In the genomic region with DNA sequence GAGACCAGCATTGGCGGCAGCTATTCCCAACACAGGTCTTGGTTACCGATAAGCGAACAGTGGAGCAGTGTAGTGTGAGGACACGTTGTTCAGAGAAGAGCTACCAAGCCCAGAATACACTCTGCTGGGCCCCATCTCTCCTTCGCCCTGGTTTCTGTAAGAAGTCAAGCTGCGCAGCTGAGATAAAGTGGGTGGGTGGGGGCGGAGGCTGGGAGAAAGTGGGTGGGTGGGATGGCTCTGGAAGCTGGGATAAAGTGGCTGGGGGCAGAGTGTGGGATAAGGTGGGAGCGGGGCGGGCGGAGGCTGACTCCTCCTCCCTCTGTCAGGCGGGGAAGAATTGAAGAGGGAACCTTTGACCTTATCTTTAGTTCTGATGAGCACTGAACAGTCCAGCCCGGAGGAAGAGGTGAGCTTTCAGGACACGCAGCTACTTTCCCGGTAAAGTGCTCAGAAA, we compare ENCODE assay signal across 11 mouse cellular contexts.
DNase-seq lines count a peak whose midpoint lies in the region; ATAC-seq lines count a peak whose summit lies in the region.
"Had no signal": no experiment of that assay in that cellular context is flagged by ENCODE, and none has a peak within 500 bp of the region (broad histone marks: within the 10 kb centered on the region; RNA-seq: fewer than 3 reads in every experiment).

No protein-coding gene starts in this region.

- peak; percentile 58 for DNase-seq in forebrain, embryonic 11.5 days (ENCODE audit: low spot score)
- no peak for DNase-seq in forebrain, embryonic 10.5 days (ENCODE audit: extremely low spot score, low spot score)
- no peak for DNase-seq in limb, embryonic 11.5 days (ENCODE audit: low spot score)
- DNase-seq in limb, embryonic 10.5 days (ENCODE audit: low spot score) = no peak
- peak; percentile 19 for DNase-seq in embryo, embryonic 11.5 days (ENCODE audit: low read depth, low spot score)
- no peak for DNase-seq in cerebellum, adult 11 months
- DNase-seq: adrenal gland, postnatal 36 days; cerebellum, postnatal 36 days had no signal

- peak overlapping the region; percentile 25; the same call in 1 of the 2 replicates for H3K27ac ChIP-seq in forebrain, embryonic 11.5 days (ENCODE audit: low read depth, low read length)
- H3K27ac ChIP-seq in forebrain, embryonic 10.5 days = no peak overlapping the region
- H3K27ac ChIP-seq in limb, embryonic 11.5 days (replicated peaks; ENCODE audit: low read depth, low read length) = no peak overlapping the region
- H3K27ac ChIP-seq in limb, embryonic 10.5 days = no peak overlapping the region
- H3K27ac ChIP-seq in liver, embryonic 15.5 days (replicated peaks) = peak overlapping the region; percentile 87
- H3K27ac ChIP-seq: hindbrain, postnatal 0 days had no signal

- H3K36me3 ChIP-seq in forebrain, embryonic 11.5 days (ENCODE audit: control insufficient read depth, insufficient read depth, low read length) = no peaks in the 10 kb centered on the region
- no peaks in the 10 kb centered on the region for H3K36me3 ChIP-seq in forebrain, embryonic 10.5 days (replicated peaks)
- H3K36me3 ChIP-seq in limb, embryonic 11.5 days (ENCODE audit: control insufficient read depth, insufficient read depth, low read length) = no peaks in the 10 kb centered on the region
- H3K36me3 ChIP-seq in limb, embryonic 10.5 days = no peaks in the 10 kb centered on the region
- H3K36me3 ChIP-seq in liver, embryonic 15.5 days (replicated peaks) = no peaks in the 10 kb centered on the region

- no peaks in the 10 kb centered on the region for H3K9me3 ChIP-seq in forebrain, embryonic 11.5 days (ENCODE audit: control insufficient read depth, low read length)
- no peaks in the 10 kb centered on the region for H3K9me3 ChIP-seq in forebrain, embryonic 10.5 days
- no peaks in the 10 kb centered on the region for H3K9me3 ChIP-seq in limb, embryonic 11.5 days (ENCODE audit: control insufficient read depth, low read length)
- H3K9me3 ChIP-seq in limb, embryonic 10.5 days (replicated peaks) = no peaks in the 10 kb centered on the region
- no peaks in the 10 kb centered on the region for H3K9me3 ChIP-seq in liver, embryonic 15.5 days (replicated peaks)

- WGBS in forebrain, embryonic 11.5 days = 65% methylated on average over 14 of the region's 14 CpGs
- WGBS in forebrain, embryonic 10.5 days = 71% methylated on average over 14 of the region's 14 CpGs
- 58% methylated on average over 14 of the region's 14 CpGs for WGBS in limb, embryonic 11.5 days
- 62% methylated on average over 14 of the region's 14 CpGs for WGBS in limb, embryonic 10.5 days
- WGBS in liver, embryonic 15.5 days (ENCODE audit: insufficient replicate concordance) = 17% methylated on average over 14 of the region's 14 CpGs

- no peaks in the 10 kb centered on the region for H3K27me3 ChIP-seq in forebrain, embryonic 11.5 days (ENCODE audit: control insufficient read depth, insufficient read depth, low read length)
- no peaks in the 10 kb centered on the region for H3K27me3 ChIP-seq in forebrain, embryonic 10.5 days (ENCODE audit: poor library complexity, severe bottlenecking)
- H3K27me3 ChIP-seq in limb, embryonic 11.5 days (ENCODE audit: control insufficient read depth, insufficient read depth, low read length) = no peaks in the 10 kb centered on the region
- no peaks in the 10 kb centered on the region for H3K27me3 ChIP-seq in limb, embryonic 10.5 days (ENCODE audit: low read depth, poor library complexity, severe bottlenecking)
- peaks cover 7% of the 10 kb centered on the region; the same call in 1 of the 2 replicates for H3K27me3 ChIP-seq in liver, embryonic 15.5 days

- no peak overlapping the region for H3K4me2 ChIP-seq in forebrain, embryonic 11.5 days (ENCODE audit: low read depth, low read length, severe bottlenecking)
- no peak overlapping the region for H3K4me2 ChIP-seq in limb, embryonic 11.5 days (ENCODE audit: low read depth, severe bottlenecking)
- H3K4me2 ChIP-seq in liver, embryonic 15.5 days = peak overlapping the region; percentile 55

- H3K9ac ChIP-seq in forebrain, embryonic 11.5 days (ENCODE audit: low read length) = no peak overlapping the region
- H3K9ac ChIP-seq in limb, embryonic 11.5 days (ENCODE audit: low read length) = no peak overlapping the region
- peak overlapping the region; percentile 35; the same call in 1 of the 2 replicates for H3K9ac ChIP-seq in liver, embryonic 15.5 days

- no peak overlapping the region for H3K4me3 ChIP-seq in forebrain, embryonic 11.5 days (ENCODE audit: low read depth, low read length)
- no peak overlapping the region for H3K4me3 ChIP-seq in forebrain, embryonic 10.5 days
- no peak overlapping the region for H3K4me3 ChIP-seq in limb, embryonic 11.5 days (ENCODE audit: low read depth, low read length)
- no peak overlapping the region for H3K4me3 ChIP-seq in limb, embryonic 10.5 days
- peak overlapping the region; percentile 17 for H3K4me3 ChIP-seq in liver, embryonic 15.5 days (replicated peaks)

- peak; percentile 74 for ATAC-seq in forebrain, embryonic 11.5 days (replicated peaks; ENCODE audit: low FRiP score)
- ATAC-seq in limb, embryonic 11.5 days (ENCODE audit: insufficient number of reproducible peaks, low FRiP score, low TSS enrichment, low read depth) = peak; percentile 63; the same call in 1 of the 2 replicates
- ATAC-seq in liver, embryonic 15.5 days (ENCODE audit: insufficient read depth) = peak; percentile 99
- no peak for ATAC-seq in cerebellum, adult (ENCODE audit: insufficient number of reproducible peaks, low FRiP score, low TSS enrichment)
- ATAC-seq: hindbrain, postnatal 0 days had no signal

- H3K4me1 ChIP-seq in forebrain, embryonic 11.5 days (replicated peaks; ENCODE audit: control insufficient read depth, insufficient read depth, low read length) = no peaks in the 10 kb centered on the region
- peaks cover 11% of the 10 kb centered on the region for H3K4me1 ChIP-seq in forebrain, embryonic 10.5 days
- H3K4me1 ChIP-seq in limb, embryonic 11.5 days (ENCODE audit: control insufficient read depth, insufficient read depth, low read length) = 0 out of 2 replicates have a peak, but pooled peaks cover 2% of the 10 kb centered on the region
- H3K4me1 ChIP-seq in limb, embryonic 10.5 days = peaks cover 18% of the 10 kb centered on the region
- peaks cover 35% of the 10 kb centered on the region for H3K4me1 ChIP-seq in liver, embryonic 15.5 days (replicated peaks)

Comparison
In these comparisons a context has a peak if more than half of its experiments do, and no peak if none do; other contexts are left out.
1. DNase-seq: peak in forebrain, embryonic 11.5 days (single experiment) and embryo, embryonic 11.5 days (single experiment); none in forebrain, embryonic 10.5 days (single experiment), limb, embryonic 11.5 days (single experiment), limb, embryonic 10.5 days (single experiment) and cerebellum, adult 11 months (single experiment).
2. H3K27ac ChIP-seq: peak in forebrain, embryonic 11.5 days (single experiment) and liver, embryonic 15.5 days (single experiment); none in forebrain, embryonic 10.5 days (single experiment), limb, embryonic 11.5 days (single experiment) and limb, embryonic 10.5 days (single experiment).